Mouse (Mus musculus): ENCODE measurements around the gene Vmo1.
A peak's percentile ranks its signal among the peaks of the same experiment; 100 is the strongest.

- TF ChIP-seq EP300 (optimal IDR thresholded peaks at IDR 0.05) (no peak), CTCF (IDR thresholded peaks at IDR 0.05; ENCODE audit: low read depth) (peak; percentile 52)
Observed at GRCm38 (mm10) chr11:70520178-70520769, 5.9 kb upstream of the Vmo1 start.

Measured in stomach, postnatal 0 days (tissue).